Mouse (Mus musculus) liver, postnatal 0 days (tissue): ENCODE results near the gene Ints1. TPM values are rescaled to one million over a fixed set of nuclear protein-coding genes. Genes with fewer than 3 reads are reported as not detected.

Experiments
- ATAC-seq: fragments of 200-750 bp; cut with Nextera tagmentation; 2 replicates; pipeline ENCODE4 v1.8.0; 2017; ENCODE audit warnings: mild to moderate bottlenecking, moderate library complexity
- DNase-seq: peaks from one replicate; pipeline ENCODE4 v3.0.0-alpha.2; 2016
- H3K27ac ChIP-seq: fragments of 300-500 bp; sonication (generic); 2 replicates; pipeline ENCODE4 v1.5.1; 2014; ENCODE audit warnings: antibody characterized with exemption, moderate library complexity, mild to moderate bottlenecking, low read depth
- H3K27me3 ChIP-seq: fragments of 300-500 bp; sonication (generic); 2 replicates; pipeline ENCODE4 v1.6.1; 2014; ENCODE audit warnings: low read length, control low read depth, mixed read lengths; ENCODE audit not compliant: insufficient read depth
- H3K36me3 ChIP-seq: fragments of 300-500 bp; sonication (generic); replicated peaks from 2 replicates; pipeline ENCODE4 v1.6.1; 2014; ENCODE audit warnings: mild to moderate bottlenecking, control low read depth, low read length, moderate library complexity, mixed read lengths; ENCODE audit not compliant: insufficient read depth
- H3K4me1 ChIP-seq: fragments of 300-500 bp; sonication (generic); 2 replicates; pipeline ENCODE4 v1.6.1; 2014; ENCODE audit warnings: antibody characterized with exemption, mild to moderate bottlenecking, control low read depth; ENCODE audit not compliant: insufficient read depth
- H3K4me2 ChIP-seq: fragments of 300-500 bp; sonication (generic); 2 replicates; pipeline ENCODE4 v1.6.1; 2014; ENCODE audit warnings: low read depth, mild to moderate bottlenecking, low read length, moderate library complexity, mixed read lengths
- H3K4me3 ChIP-seq: fragments of 300-500 bp; sonication (generic); 2 replicates; pipeline ENCODE4 v1.5.1; 2014; ENCODE audit warnings: low read depth, low read length
- H3K9ac ChIP-seq: fragments of 300-500 bp; sonication (generic); replicated peaks from 2 replicates; pipeline ENCODE4 v1.6.1; 2014; ENCODE audit warnings: mild to moderate bottlenecking, moderate library complexity
- H3K9me3 ChIP-seq: fragments of 300-500 bp; sonication (generic); 2 replicates; pipeline ENCODE4 v1.6.1; 2016; ENCODE audit warnings: mild to moderate bottlenecking, control low read depth, low read length, mixed read lengths
- CTCF ChIP-seq: sonication (generic); IDR thresholded peaks from 2 replicates; pipeline ENCODE4 v1.5.1; 2016; ENCODE audit warnings: antibody characterized with exemption, low read depth
- EP300 ChIP-seq: IDR thresholded peaks from 2 replicates; pipeline ENCODE4 v1.6.1; 2016; ENCODE audit warnings: antibody characterized with exemption, low read depth, mild to moderate bottlenecking
- WGBS: fragments of 180-500 bp; shearing (Covaris S2); extraction: QIAGEN DNeasy Blood & Tissue Kit; methylation state at CpG from one replicate; pipeline ENCODE4 v1.1.7; 2014; ENCODE audit not compliant: insufficient replicate concordance; 5-methylcytosine and 5-hydroxymethylcytosine counted together
- polyA plus RNA-seq: library from polyadenylated mRNA; unstranded; fragments of >200 nt; fragmentation: Nextera tagmentation; extraction: Ambion mirVana; gene quantifications from 2 replicates; pipeline ENCODE4 v1.2.1, GENCODE M21; 2015

Ints1 gene
- polyA plus RNA-seq, 1 experiment from 2014 or later, result 6.4 TPM

GRCm38 (mm10) chr5:139726186-139726585, 49.3 kb downstream of the Ints1 start:
- DNase-seq (no peak), ATAC-seq (peak; percentile 35; the same call in 1 of the 2 replicates)
- WGBS, result 66% methylated on average over 3 of the region's 3 CpGs
- Histone ChIP-seq H3K9ac (no peak overlapping the region), H3K4me1 (peaks cover 17% of the 10 kb centered on the region), H3K9me3 (no peaks in the 10 kb centered on the region), H3K27me3 (no peaks in the 10 kb centered on the region), H3K4me2 (no peak overlapping the region), H3K27ac (no peak overlapping the region), H3K36me3 (no peaks in the 10 kb centered on the region), H3K4me3 (no peak overlapping the region)
- no peak for TF ChIP-seq EP300
- TF ChIP-seq CTCF, result no peak

- Histone ChIP-seq H3K4me2 (no peak overlapping the region), H3K4me3 (no peak overlapping the region), H3K4me1 (peaks cover 7% of the 10 kb centered on the region), H3K27ac (peak overlapping the region; percentile 2; the same call in 1 of the 2 replicates), H3K36me3 (no peaks in the 10 kb centered on the region; the same call in 1 of the 2 replicates), H3K9me3 (no peaks in the 10 kb centered on the region), H3K9ac (no peak overlapping the region), H3K27me3 (no peaks in the 10 kb centered on the region)
- no peak for ATAC-seq
- DNase-seq, result no peak
- TF ChIP-seq CTCF (no peak), EP300 (no peak)
- WGBS, result 76% methylated on average over 10 of the region's 10 CpGs
Observed at GRCm38 (mm10) chr5:139724336-139725116, 50.9 kb downstream of the Ints1 start.

- no peak for ATAC-seq
- no peak overlapping the region for H3K9ac ChIP-seq
- DNase-seq, result no peak
- 73% methylated on average over 9 of the region's 9 CpGs for WGBS
- H3K4me1 ChIP-seq, result peaks cover 7% of the 10 kb centered on the region
- H3K4me2 ChIP-seq, result no peak overlapping the region
- TF ChIP-seq CTCF (no peak), EP300 (no peak)
- H3K9me3 ChIP-seq, result no peaks in the 10 kb centered on the region
- no peaks in the 10 kb centered on the region for H3K27me3 ChIP-seq
- peaks cover 6% of the 10 kb centered on the region; the same call in 1 of the 2 replicates for H3K36me3 ChIP-seq
- no peak overlapping the region for H3K4me3 ChIP-seq
- no peak overlapping the region for H3K27ac ChIP-seq
Observed at GRCm38 (mm10) chr5:139723113-139723512, 52.4 kb downstream of the Ints1 start.

DNA sequence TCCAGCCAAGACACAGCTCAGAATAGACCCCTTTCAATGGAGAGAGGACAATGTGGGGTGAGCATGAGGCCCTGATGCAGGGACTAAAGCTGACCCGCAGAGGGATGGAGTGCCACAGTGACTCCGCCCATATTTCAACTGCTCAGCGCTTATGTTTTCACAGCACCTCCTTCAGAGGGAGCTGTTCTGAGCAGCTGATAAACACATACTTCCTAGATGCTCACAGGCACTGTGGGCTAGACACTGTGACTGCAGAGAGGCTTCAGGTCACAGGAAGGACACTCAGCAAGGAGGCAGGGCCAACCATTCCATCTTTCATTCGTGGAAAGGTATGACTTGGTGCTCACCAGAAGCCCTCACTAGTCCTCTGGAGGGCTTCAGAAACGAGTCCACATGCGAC, 52.8 kb downstream of the Ints1 start:
- WGBS, result 54% methylated on average over 6 of the region's 6 CpGs
- DNase-seq, result no peak
- peaks cover 7% of the 10 kb centered on the region for H3K4me1 ChIP-seq
- H3K9me3 ChIP-seq, result no peaks in the 10 kb centered on the region
- no peak overlapping the region for H3K9ac ChIP-seq
- H3K27ac ChIP-seq, result no peak overlapping the region
- TF ChIP-seq CTCF, result peak; percentile 58
- TF ChIP-seq EP300, result no peak
- peaks cover 6% of the 10 kb centered on the region; the same call in 1 of the 2 replicates for H3K36me3 ChIP-seq
- ATAC-seq, result peak; percentile 41
- no peak overlapping the region for H3K4me2 ChIP-seq
- H3K4me3 ChIP-seq, result no peak overlapping the region
- no peaks in the 10 kb centered on the region for H3K27me3 ChIP-seq

- H3K27ac ChIP-seq, result no peak overlapping the region; the same call in 1 of the 2 replicates
- no peaks in the 10 kb centered on the region; the same call in 1 of the 2 replicates for H3K4me1 ChIP-seq
- 81% methylated on average over 7 of the region's 7 CpGs for WGBS
- no peak for ATAC-seq
- no peak for DNase-seq
- no peaks in the 10 kb centered on the region for H3K9me3 ChIP-seq
- no peak overlapping the region for H3K4me2 ChIP-seq
- peaks cover 15% of the 10 kb centered on the region; the same call in 1 of the 2 replicates for H3K36me3 ChIP-seq
- no peaks in the 10 kb centered on the region for H3K27me3 ChIP-seq
- H3K4me3 ChIP-seq, result no peak overlapping the region
- no peak overlapping the region for H3K9ac ChIP-seq
- TF ChIP-seq EP300, result no peak
- no peak for TF ChIP-seq CTCF
Observed at GRCm38 (mm10) chr5:139718949-139719348, 56.5 kb downstream of the Ints1 start.

GRCm38 (mm10) chr5:139718540-139718939, 56.9 kb downstream of the Ints1 start:
- H3K27ac ChIP-seq, result no peak overlapping the region; the same call in 1 of the 2 replicates
- TF ChIP-seq CTCF, result no peak
- TF ChIP-seq EP300, result no peak
- no peak overlapping the region for H3K4me2 ChIP-seq
- WGBS, result 74% methylated on average over 6 of the region's 6 CpGs
- H3K27me3 ChIP-seq, result no peaks in the 10 kb centered on the region
- DNase-seq (no peak), ATAC-seq (no peak)
- no peak overlapping the region for H3K9ac ChIP-seq
- H3K9me3 ChIP-seq, result no peaks in the 10 kb centered on the region
- no peaks in the 10 kb centered on the region; the same call in 1 of the 2 replicates for H3K4me1 ChIP-seq
- no peak overlapping the region for H3K4me3 ChIP-seq
- peaks cover 15% of the 10 kb centered on the region; the same call in 1 of the 2 replicates for H3K36me3 ChIP-seq
